Mouse (Mus musculus): Measurements from ENCODE around the gene Pim3. TPM values are rescaled to one million over a fixed set of nuclear protein-coding genes. Genes with fewer than 3 reads are reported as not detected.

Gene Pim3
- total and polyA plus RNA-seq, 2 experiments from 2014 or later: 72.5 to 95.4 TPM

- Histone ChIP-seq H3K9ac (replicated peaks; ENCODE audit: low read length, poor library complexity, severe bottlenecking) (no peak overlapping the region), H3K36me3 (ENCODE audit: insufficient read depth, low read length) (no peaks in the 10 kb centered on the region), H3K4me2 (ENCODE audit: low read depth, low read length, poor library complexity, severe bottlenecking) (no peak overlapping the region), H3K27me3 (ENCODE audit: insufficient read depth, low read length) (no peaks in the 10 kb centered on the region), H3K9me3 (ENCODE audit: low read length) (no peaks in the 10 kb centered on the region), H3K4me1 (ENCODE audit: insufficient read depth, low read length) (no peaks in the 10 kb centered on the region), H3K4me3 (ENCODE audit: low read depth, low read length) (no peak overlapping the region), H3K27ac (ENCODE audit: low read depth, low read length) (no peak overlapping the region)
- no peak for ATAC-seq (ENCODE audit: low FRiP score)
- no peak for DNase-seq (ENCODE audit: low spot score)
- TF ChIP-seq CTCF (IDR thresholded peaks at IDR 0.05): no peak
- 80% methylated on average over 5 of the region's 5 CpGs for WGBS
Observed at GRCm38 (mm10) chr15:88892876-88893275, 30.9 kb downstream of the Pim3 start.

GRCm38 (mm10) chr15:88895119-88895518 is 33.1 kb downstream of the Pim3 start:
- 74% methylated on average over 7 of the region's 7 CpGs for WGBS
- no peaks in the 10 kb centered on the region for H3K9me3 ChIP-seq (ENCODE audit: low read length)
- H3K27ac ChIP-seq (ENCODE audit: low read depth, low read length): no peak overlapping the region
- no peaks in the 10 kb centered on the region for H3K36me3 ChIP-seq (ENCODE audit: insufficient read depth, low read length)
- DNase-seq (ENCODE audit: low spot score) (no peak), ATAC-seq (ENCODE audit: low FRiP score) (no peak)
- no peak overlapping the region for H3K9ac ChIP-seq (replicated peaks; ENCODE audit: low read length, poor library complexity, severe bottlenecking)
- no peaks in the 10 kb centered on the region for H3K27me3 ChIP-seq (ENCODE audit: insufficient read depth, low read length)
- no peak for TF ChIP-seq CTCF (IDR thresholded peaks at IDR 0.05)
- no peaks in the 10 kb centered on the region for H3K4me1 ChIP-seq (ENCODE audit: insufficient read depth, low read length)
- no peak overlapping the region for H3K4me2 ChIP-seq (ENCODE audit: low read depth, low read length, poor library complexity, severe bottlenecking)
- no peak overlapping the region for H3K4me3 ChIP-seq (ENCODE audit: low read depth, low read length)

- no peak overlapping the region for H3K4me3 ChIP-seq (ENCODE audit: low read depth, low read length)
- 88% methylated on average over 6 of the region's 6 CpGs for WGBS
- ATAC-seq (ENCODE audit: low FRiP score) (no peak), DNase-seq (ENCODE audit: low spot score) (no peak)
- H3K27me3 ChIP-seq (ENCODE audit: insufficient read depth, low read length): no peaks in the 10 kb centered on the region
- H3K4me1 ChIP-seq (ENCODE audit: insufficient read depth, low read length): no peaks in the 10 kb centered on the region
- no peak for TF ChIP-seq CTCF (IDR thresholded peaks at IDR 0.05)
- H3K36me3 ChIP-seq (ENCODE audit: insufficient read depth, low read length): no peaks in the 10 kb centered on the region
- no peaks in the 10 kb centered on the region for H3K9me3 ChIP-seq (ENCODE audit: low read length)
- H3K9ac ChIP-seq (replicated peaks; ENCODE audit: low read length, poor library complexity, severe bottlenecking): no peak overlapping the region
- H3K27ac ChIP-seq (ENCODE audit: low read depth, low read length): no peak overlapping the region
- H3K4me2 ChIP-seq (ENCODE audit: low read depth, low read length, poor library complexity, severe bottlenecking): no peak overlapping the region
Observed at GRCm38 (mm10) chr15:88895891-88896290, 33.9 kb downstream of the Pim3 start.

- Histone ChIP-seq H3K4me2 (ENCODE audit: low read depth, low read length, poor library complexity, severe bottlenecking) (no peak overlapping the region), H3K27me3 (ENCODE audit: insufficient read depth, low read length) (no peaks in the 10 kb centered on the region), H3K27ac (ENCODE audit: low read depth, low read length) (no peak overlapping the region), H3K9me3 (ENCODE audit: low read length) (no peaks in the 10 kb centered on the region), H3K4me1 (ENCODE audit: insufficient read depth, low read length) (no peaks in the 10 kb centered on the region), H3K9ac (replicated peaks; ENCODE audit: low read length, poor library complexity, severe bottlenecking) (no peak overlapping the region), H3K4me3 (ENCODE audit: low read depth, low read length) (no peak overlapping the region), H3K36me3 (ENCODE audit: insufficient read depth, low read length) (no peaks in the 10 kb centered on the region)
- ATAC-seq (ENCODE audit: low FRiP score) (no peak), DNase-seq (ENCODE audit: low spot score) (no peak)
- TF ChIP-seq CTCF (IDR thresholded peaks at IDR 0.05): no peak
- 85% methylated on average over 10 of the region's 10 CpGs for WGBS
Observed at GRCm38 (mm10) chr15:88896341-88896980, 34.5 kb downstream of the Pim3 start.

GRCm38 (mm10) chr15:88902200-88902875 is 40.4 kb downstream of the Pim3 start:
- ATAC-seq (ENCODE audit: low FRiP score): no peak
- H3K9ac ChIP-seq (replicated peaks; ENCODE audit: low read length, poor library complexity, severe bottlenecking): no peak overlapping the region
- H3K9me3 ChIP-seq (ENCODE audit: low read length): no peaks in the 10 kb centered on the region
- no peak for DNase-seq (ENCODE audit: low spot score)
- no peak overlapping the region for H3K4me3 ChIP-seq (ENCODE audit: low read depth, low read length)
- WGBS: 90% methylated on average over 15 of the region's 15 CpGs
- H3K36me3 ChIP-seq (ENCODE audit: insufficient read depth, low read length): no peaks in the 10 kb centered on the region
- H3K4me2 ChIP-seq (ENCODE audit: low read depth, low read length, poor library complexity, severe bottlenecking): no peak overlapping the region
- no peak overlapping the region for H3K27ac ChIP-seq (ENCODE audit: low read depth, low read length)
- no peaks in the 10 kb centered on the region for H3K4me1 ChIP-seq (ENCODE audit: insufficient read depth, low read length)
- no peak for TF ChIP-seq CTCF (IDR thresholded peaks at IDR 0.05)
- H3K27me3 ChIP-seq (ENCODE audit: insufficient read depth, low read length): no peaks in the 10 kb centered on the region

- H3K27me3 ChIP-seq (ENCODE audit: insufficient read depth, low read length): no peaks in the 10 kb centered on the region
- no peaks in the 10 kb centered on the region for H3K4me1 ChIP-seq (ENCODE audit: insufficient read depth, low read length)
- DNase-seq (ENCODE audit: low spot score) (no peak), ATAC-seq (ENCODE audit: low FRiP score) (no peak)
- no peak overlapping the region for H3K9ac ChIP-seq (replicated peaks; ENCODE audit: low read length, poor library complexity, severe bottlenecking)
- no peak overlapping the region for H3K4me3 ChIP-seq (ENCODE audit: low read depth, low read length)
- H3K4me2 ChIP-seq (ENCODE audit: low read depth, low read length, poor library complexity, severe bottlenecking): no peak overlapping the region
- H3K27ac ChIP-seq (ENCODE audit: low read depth, low read length): no peak overlapping the region
- H3K9me3 ChIP-seq (ENCODE audit: low read length): no peaks in the 10 kb centered on the region
- WGBS: 73% methylated on average over 1 of the region's 1 CpGs
- peak; percentile 34; the same call in 1 of the 2 replicates for TF ChIP-seq CTCF (IDR thresholded peaks at IDR 0.05)
- no peaks in the 10 kb centered on the region for H3K36me3 ChIP-seq (ENCODE audit: insufficient read depth, low read length)
Observed at GRCm38 (mm10) chr15:88903086-88903485, 41.1 kb downstream of the Pim3 start.

All from midbrain, postnatal 0 days (tissue).